Mouse (Mus musculus): ENCODE data around the gene Msantd2.

The Msantd2 gene

GRCm38 (mm10) chr9:37488611-37489396, at the start of gene Msantd2:
Gene Msantd2, plus strand, starts transcription at chr9:37489319.
- DNase-seq, result peak; percentile 88

- DNase-seq, result no peak
Observed at GRCm38 (mm10) chr9:37452401-37452800, 36.7 kb upstream of the Msantd2 start.

GRCm38 (mm10) chr9:37453328-37453727, 35.8 kb upstream of the Msantd2 start:
- no peak for DNase-seq

- no peak for DNase-seq
Observed at GRCm38 (mm10) chr9:37454011-37454492, 35.1 kb upstream of the Msantd2 start.

- no peak for DNase-seq
Observed at GRCm38 (mm10) chr9:37454991-37455390, 34.1 kb upstream of the Msantd2 start.

- DNase-seq, result no peak
Observed at GRCm38 (mm10) chr9:37455868-37456267, 33.3 kb upstream of the Msantd2 start.

- DNase-seq, result no peak
Observed at GRCm38 (mm10) chr9:37456481-37456910, 32.6 kb upstream of the Msantd2 start.

- DNase-seq, result no peak
Observed at GRCm38 (mm10) chr9:37457151-37457550, 32.0 kb upstream of the Msantd2 start.

- DNase-seq, result no peak
Observed at GRCm38 (mm10) chr9:37459665-37460042, 29.5 kb upstream of the Msantd2 start.

- no peak for DNase-seq
Observed at GRCm38 (mm10) chr9:37460043-37460960, 28.8 kb upstream of the Msantd2 start.

- DNase-seq, result no peak
Observed at GRCm38 (mm10) chr9:37460961-37461340, 28.2 kb upstream of the Msantd2 start.

GRCm38 (mm10) chr9:37461571-37461970, 27.5 kb upstream of the Msantd2 start:
- DNase-seq, result no peak

GRCm38 (mm10) chr9:37462764-37463163, 26.4 kb upstream of the Msantd2 start:
- DNase-seq, result peak; percentile 67

GRCm38 (mm10) chr9:37473611-37474125, 15.5 kb upstream of the Msantd2 start:
- peak; percentile 38 for DNase-seq

- no peak for DNase-seq
Observed at GRCm38 (mm10) chr9:37474923-37475322, 14.2 kb upstream of the Msantd2 start.

GRCm38 (mm10) chr9:37485146-37485545, 4.0 kb upstream of the Msantd2 start:
- DNase-seq, result no peak

- DNase-seq, result no peak
Observed at GRCm38 (mm10) chr9:37488041-37488440, 1.1 kb upstream of the Msantd2 start.

GRCm38 (mm10) chr9:37489446-37490120, 464 bp downstream of the Msantd2 start:
- DNase-seq, result peak; percentile 22

GRCm38 (mm10) chr9:37495761-37496160, 6.6 kb downstream of the Msantd2 start:
- no peak for DNase-seq

GRCm38 (mm10) chr9:37496325-37496724, 7.2 kb downstream of the Msantd2 start:
- no peak for DNase-seq

- DNase-seq, result no peak
Observed at GRCm38 (mm10) chr9:37500201-37500600, 11.1 kb downstream of the Msantd2 start.

GRCm38 (mm10) chr9:37501170-37501569, 12.1 kb downstream of the Msantd2 start:
- DNase-seq, result no peak

GRCm38 (mm10) chr9:37504348-37504747, 15.2 kb downstream of the Msantd2 start:
- no peak for DNase-seq
